Mouse (Mus musculus): Measurements from ENCODE around the gene Pawr.

Pawr gene

DNA sequence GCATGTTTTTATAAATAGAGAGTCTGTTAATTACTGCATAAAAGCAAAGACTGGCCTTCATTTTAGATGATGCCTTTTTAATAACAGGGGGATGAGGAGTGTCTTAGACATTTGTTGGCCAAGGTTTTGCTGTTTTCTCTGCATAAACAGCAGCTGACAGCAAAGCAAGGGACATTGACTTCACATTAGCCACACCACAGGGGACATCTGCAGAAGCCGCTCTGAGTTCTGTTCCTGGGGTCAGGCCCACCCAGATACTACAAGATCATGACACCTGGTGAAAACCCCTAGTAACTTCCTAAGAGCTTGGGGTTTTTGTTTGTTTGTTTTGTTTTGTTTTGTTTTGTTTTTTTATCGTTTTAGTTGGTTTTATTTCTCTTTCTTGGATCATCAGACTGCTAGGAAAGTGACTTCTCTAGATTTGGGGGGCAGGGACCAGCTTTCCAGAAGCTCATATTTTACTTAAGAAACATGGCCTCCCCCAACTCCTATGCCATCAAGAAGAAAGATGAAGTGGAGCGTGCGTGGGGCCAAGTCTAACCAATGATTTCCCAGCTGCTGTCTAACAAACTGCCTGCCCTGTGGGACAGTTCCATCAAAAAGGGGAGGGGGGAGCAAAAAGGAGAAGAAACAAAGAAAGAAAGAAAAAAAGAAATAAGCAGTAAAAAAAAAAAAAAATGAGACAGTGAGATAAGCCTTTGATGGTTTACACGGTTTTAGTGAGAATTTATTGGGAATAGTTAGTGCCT, 57.4 kb downstream of the Pawr start:
- DNase-seq (ENCODE audit: low spot score in 2 of 2), result no peak

DNA sequence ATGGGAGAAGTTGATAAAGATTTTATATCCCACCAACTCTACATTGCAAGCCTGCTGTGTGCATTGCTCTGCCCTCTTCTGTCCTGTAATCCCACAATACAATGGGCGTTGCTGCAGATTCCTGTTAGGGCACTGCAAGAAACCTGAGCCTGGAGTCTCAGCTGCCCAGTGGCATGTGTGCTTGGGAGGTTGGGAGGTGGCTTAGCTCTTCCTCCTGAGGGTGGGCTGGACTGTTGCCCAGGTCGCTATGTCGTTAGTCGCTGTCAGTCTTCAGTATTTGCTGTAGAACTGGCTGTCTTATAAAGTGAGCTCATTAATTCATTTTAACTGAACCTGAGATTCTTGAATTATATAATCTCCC, 58.0 kb downstream of the Pawr start:
- no peak for DNase-seq (ENCODE audit: low spot score in 2 of 2)

DNA sequence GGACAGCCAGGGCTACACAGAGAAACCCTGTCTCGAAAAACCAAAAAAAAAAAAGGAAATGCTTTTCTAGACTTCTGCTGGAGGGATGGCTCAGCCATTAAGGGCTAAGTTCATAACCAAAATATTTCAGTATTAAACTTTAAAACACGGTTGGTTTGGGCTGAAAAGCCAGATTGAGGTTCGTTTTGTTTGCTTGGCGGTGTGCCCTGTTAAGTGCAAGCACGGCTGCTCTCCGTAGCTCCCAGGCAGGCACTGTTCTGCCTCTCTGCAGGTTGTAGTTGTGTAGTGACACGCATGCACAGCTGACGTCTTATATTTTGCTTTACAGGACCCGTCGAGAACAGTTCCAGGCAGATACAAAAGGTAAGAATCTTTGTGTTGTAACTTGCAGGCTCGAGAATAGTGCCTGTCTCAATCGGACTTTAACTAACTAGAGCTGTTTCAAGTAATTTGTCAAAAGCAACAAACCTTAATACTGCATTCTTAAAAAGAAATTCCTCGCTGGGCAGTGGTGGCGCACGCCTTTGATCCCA, 59.5 kb downstream of the Pawr start:
- no peak for DNase-seq (ENCODE audit: low spot score in 2 of 2)

DNA sequence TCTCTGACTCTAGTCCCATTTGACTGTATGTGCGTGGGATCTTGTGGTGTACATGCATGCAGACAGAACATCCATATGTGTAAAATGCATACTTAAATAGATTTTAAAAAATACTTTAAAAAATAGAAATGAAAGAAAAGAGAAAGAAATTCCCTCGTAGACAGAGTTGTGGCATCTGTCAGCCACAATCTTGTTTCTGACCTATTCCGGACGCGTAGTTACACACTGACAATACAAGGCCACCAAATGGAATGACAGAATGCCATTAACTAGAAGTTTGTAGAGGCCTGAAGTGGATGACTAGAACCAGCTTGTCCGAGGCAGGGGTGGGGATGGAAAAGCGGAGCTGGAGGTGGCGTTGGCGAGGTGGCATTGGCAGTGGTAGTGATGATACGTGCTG, 60.2 kb downstream of the Pawr start:
- DNase-seq (ENCODE audit: low spot score in 2 of 2), result no peak

DNA sequence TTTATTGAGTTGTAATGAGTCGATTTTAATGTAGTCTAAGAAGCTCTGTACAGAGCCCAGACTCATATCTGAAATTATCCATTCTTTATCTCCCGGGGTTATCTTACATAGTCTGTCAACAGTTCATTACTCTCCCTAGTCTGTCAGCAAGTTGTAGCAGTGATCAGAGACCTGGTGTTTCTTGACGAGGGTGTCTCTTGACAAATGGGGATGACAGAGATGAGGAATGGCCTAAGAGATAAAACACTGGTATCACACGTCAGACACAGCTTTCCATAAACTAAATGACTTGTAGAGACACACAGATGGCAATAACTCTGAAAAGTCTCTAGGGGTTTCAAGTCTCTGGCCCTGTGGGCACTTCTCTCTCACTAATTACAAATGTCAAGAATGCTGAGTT, 62.4 kb downstream of the Pawr start:
- no peak for DNase-seq (ENCODE audit: low spot score in 2 of 2)

DNA sequence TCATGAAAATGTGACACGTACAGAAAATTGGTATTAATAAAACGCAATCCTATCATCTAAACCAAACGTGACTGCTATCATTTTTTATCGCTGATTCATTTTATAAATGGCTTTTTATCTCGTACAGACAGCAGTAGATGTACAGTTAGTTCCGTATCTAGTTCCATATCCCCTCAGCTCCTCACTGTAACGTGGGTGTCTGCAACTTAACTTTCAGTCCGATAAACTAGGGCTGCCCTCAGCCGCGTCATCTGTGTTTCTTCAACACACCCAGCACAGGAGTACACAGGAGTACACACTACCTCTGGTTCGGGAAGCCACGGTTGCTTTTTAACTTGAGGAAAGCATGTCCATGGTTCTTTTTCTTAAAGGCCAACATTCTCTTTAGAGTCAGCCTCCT, 63.3 kb downstream of the Pawr start:
- DNase-seq (ENCODE audit: low spot score in 2 of 2), result no peak

DNA sequence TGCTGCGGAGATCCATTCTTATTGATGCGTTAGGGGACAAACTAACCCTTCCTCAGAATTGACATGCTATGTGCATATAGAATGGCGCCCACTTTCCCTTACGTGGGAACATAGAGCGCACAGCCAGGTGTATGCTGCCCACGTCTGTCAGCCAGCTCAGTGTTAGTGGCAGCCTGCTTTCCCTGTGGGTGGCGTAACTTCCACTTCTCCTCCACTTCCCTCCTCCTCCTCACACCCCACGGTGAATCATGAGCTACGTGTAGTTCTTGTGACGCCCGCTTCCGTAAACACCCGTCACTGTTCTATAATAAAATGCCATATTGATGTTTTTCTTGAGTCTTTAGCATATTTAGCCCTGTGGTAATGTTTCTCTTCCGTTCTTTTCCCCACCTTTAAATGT, 63.7 kb downstream of the Pawr start:
- no peak for DNase-seq (ENCODE audit: low spot score in 2 of 2)

DNA sequence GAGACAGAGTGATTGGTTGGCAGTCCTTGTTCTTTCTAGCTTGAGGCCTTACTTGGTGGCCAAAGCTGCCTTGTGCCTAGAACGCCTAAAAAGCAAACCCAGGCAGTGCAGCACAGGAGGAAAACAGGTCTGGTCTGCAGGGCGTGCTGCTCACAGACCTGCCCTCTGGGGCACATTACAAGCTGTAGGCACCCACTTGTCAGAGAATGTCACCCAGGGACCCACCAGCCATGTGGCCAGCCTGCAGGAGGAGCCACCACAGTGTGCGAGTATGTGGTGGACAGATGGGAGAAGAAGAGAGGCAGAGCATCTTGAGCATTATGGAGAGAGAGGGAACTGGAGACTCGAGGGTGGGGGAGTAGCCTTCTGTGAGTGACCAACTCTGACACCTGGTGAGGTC, 70.8 kb downstream of the Pawr start:
- DNase-seq (ENCODE audit: low spot score in 2 of 2), result no peak

DNA sequence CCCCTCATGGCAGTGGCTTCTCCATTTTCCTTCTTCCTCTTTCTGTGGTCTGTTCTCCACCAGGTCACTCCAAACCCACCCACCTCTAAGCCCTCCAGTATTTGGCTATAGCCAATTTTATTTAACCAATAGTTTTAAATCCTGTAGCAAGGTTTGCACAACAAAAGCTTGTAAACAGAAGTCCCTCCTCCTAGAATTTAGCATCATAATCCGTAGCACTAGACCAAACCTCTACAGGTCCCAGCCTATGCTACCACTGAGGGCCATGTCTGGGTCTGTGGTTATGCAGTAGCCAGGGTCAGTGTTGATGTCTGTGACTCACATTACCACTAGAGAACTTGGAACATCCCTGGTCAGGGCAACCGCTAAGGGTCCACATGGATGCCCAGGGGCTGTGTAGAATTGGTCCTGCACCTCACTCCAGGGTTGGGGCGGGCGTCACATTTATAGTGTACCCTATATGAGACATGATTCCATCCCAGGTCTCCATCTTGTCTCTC, 71.5 kb downstream of the Pawr start:
- DNase-seq (ENCODE audit: low spot score in 2 of 2), result no peak

DNA sequence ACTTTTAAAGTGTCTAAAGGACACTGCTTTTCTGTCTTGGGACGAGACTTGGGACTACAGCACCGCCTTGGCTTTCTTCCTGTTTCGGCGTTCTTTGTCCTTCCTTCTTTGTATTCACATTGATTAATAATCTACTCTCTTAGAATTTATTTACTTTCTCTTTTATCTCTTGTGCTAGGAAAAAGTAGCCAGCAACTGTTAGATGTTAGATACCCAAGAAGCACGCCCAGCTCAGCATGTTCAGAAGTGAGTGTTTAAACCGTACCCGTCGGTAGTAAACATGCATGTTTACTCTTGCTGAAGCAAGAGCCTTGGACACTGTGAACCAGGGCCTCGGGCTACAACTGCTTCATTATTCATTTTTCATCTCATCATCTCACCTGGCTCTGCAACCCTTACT, 72.2 kb downstream of the Pawr start:
- no peak for DNase-seq (ENCODE audit: low spot score in 2 of 2)

DNA sequence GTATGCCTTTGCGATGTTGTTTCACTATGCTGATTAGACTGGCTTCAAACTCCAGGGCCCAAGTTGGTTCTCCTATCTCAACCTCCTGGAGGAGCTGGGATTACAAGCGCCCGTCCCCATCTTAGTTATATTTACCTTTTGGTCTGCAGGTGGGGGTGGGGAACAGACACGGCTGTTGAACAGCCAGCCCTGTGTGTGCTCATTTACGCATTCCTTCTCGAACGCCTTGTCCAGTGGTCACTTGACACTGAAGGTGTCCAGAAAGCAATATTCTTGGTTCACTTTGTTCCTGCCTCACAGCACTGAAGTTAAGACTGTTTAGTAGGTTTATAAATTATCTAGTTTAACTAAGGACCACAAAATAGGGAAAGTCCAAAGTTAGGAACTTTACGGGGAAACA, 73.2 kb downstream of the Pawr start:
- DNase-seq (ENCODE audit: low spot score in 2 of 2), result no peak

DNA sequence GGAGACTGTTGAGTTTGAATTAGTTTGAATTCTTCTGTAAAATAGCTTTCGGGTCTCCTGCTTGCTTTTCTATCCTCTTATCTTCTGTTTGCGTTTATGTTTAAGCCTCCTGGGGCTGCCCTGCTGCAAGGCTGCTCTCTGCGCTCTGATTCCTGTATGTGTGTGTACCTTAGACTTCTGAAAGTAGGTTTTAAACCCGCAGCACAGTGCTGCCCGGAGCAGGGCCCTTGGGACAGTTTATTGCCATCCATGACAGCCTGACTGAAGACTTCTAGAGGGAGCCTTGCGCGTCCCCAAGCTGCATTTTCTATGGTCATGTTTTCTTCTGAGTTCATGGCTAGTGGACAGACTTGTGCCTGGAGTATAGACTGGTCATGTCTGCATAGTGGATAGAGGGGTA, 74.0 kb downstream of the Pawr start:
- DNase-seq (ENCODE audit: low spot score in 2 of 2), result no peak

DNA sequence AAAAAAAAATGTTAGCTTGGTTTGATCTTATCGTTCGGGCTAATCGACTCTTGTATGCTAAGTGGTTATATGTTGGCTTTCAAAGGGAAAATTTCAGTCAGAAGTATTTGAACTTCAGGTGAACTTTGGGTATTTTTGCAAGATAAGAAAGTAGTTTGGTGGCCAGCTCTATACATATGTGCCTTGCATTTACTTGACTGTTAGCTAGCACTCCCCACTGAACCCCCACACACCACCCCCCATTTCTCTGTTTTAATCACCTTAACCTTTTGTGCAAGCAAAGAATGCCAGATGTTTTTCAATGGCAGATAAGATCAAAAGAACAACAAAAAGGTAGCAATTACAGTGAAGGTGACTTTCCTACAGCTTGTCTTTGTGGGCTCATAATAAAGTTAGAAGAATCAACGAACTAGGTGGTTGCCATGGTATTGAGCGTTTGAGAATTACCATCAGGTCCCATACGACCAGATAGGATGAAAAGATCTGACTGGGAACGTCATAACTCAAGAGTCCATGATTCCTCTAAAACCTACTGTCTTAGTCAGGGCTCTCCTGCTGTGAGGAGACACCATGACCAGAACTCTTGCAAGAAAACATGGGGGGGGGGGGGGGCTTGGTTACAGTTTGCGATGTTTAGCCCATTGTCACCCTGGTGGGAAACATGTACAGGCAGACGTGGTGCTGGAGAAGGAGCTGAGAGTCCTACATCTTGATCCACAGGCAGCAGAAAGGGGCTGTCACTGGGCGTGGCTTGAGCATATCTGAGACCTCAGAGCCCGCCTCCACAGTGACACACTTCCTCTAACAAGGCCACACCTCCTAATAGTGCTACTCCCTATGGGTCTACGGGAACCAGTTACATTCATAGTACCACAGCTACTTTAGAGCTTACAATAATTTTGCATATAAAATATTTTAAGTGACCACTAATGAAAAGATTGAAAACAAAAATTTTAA, 75.2 kb downstream of the Pawr start:
- DNase-seq (ENCODE audit: low spot score in 2 of 2), result no peak

DNA sequence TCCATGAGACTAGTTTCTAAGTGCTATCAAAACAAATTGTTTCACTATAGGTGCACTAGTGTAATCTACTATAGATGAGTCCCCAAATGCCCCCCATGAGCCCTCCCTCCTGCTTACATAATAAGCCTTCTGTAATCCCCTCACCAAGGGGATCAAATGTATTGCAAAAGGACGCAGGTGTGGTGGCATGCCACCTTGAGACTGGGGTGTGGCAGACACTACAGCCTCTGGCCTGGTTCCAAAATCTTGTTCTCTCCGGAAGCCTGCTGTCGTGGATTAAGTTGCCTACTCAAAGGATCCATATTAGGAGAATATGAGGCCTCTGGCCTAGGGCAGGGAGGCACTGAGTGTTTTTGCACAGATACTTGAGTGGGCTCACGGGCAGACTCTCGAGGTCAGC, 76.1 kb downstream of the Pawr start:
- no peak for DNase-seq (ENCODE audit: low spot score in 2 of 2)

DNA sequence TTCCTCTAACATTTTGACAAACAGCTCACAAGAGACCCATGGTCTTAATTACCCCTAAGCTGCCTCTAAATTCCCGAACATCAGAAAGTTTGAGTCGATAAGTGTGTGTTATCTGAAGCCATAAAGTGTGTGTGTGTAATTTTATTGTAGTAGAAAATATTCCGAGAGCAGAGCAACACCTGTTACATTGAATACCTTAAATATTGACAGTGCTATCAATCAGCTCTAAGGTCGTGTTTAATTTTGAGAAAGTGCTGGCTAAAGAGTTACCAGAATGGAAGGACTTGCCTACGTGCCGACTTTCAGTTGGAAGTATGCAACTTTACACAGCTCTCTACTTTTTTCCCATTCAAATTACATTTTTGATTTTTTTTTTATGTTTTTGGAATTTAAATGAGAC, 76.5 kb downstream of the Pawr start:
- no peak for DNase-seq (ENCODE audit: low spot score in 2 of 2)

DNA sequence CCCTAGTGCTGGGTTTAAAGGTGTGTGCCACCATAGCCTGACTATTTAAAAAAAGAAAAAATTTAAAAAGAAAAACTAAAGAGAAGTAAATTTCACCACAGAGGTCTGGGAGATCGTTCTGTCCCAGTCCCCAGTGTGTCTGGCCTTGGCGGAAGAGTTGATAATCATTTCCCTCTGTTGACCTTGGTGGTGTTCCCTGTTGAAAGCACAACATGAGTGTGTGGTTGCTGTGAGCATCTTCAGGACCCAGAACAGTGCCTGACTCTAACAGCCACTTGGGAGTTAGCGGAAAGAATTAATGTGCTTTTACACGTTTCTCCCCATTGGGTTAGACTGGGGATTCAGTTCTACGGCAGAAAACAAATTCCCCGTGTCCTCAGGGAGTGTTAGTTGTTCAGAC, 77.1 kb downstream of the Pawr start:
- DNase-seq (ENCODE audit: low spot score in 2 of 2), result no peak

DNA sequence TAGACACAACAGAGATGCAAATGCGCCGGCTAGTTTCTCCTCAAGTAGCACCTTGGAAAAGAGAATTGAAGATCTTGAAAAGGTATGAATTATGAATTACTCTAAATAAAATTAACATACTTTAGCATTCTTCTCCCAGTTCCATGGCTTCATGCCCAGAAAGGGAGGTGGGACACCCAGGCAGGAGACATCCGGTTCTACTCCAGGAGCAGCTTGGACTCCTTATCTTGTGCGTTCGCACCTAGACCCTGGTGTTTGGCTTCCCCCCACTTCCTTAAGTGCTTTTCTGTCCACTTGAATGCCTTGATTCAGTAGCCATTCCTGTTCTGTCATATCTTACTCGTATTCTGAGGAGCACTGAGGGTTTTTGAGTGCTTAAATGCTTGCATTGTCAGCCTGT, 77.6 kb downstream of the Pawr start:
- DNase-seq (ENCODE audit: low spot score in 2 of 2), result no peak

DNA sequence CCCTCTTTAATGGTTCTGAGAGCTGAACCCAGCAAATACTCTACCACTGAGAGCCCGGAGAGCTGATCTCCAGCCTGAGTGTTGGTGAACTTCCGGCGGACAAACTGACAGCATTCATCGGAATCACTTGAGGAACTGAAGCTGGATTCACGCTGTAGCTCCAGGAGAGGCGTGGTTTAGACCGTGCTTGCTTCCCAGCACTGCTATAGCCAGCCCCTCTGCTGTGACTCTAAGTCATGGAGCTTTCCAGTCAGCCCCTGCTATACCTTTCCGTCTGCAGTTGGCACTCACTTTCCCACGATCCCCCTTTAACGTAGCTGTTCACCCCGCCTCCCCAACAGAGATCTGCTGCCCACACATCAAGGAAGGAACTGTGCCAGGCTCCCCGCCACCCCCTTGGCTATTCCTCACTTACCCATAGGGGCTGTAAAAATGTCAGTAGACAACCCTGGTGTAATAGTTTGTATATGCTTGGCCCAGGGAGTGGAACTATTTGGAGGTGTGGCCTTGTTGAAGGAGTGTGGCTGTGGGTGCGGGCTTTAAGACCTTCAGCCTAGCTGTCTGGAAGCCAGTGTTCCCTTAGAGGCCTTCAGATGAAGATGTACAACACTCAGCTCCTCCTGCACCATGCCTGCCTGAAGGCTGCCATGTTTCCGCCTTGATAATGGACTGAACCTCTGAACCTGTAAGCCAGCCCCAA, 83.2 kb downstream of the Pawr start:
- no peak for DNase-seq (ENCODE audit: low spot score in 2 of 2)

DNA sequence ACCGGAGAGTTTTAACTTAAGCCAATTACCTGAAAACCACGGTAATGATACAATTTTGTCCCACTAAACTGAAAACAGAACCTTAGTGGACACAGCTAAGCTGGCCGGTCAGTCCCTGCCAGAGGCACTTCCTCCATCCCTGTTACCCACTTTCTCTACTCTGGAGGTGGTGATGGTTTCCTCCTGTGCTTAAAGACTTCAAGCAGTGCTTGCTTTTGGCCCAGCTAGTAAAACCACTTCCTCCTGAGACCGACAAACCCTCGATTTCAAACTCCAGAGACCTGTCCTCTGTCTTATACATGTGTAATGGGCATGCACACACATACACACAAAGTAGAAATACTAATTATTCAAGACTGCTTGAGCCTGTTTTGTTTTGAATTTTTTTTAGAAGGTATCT, 85.5 kb downstream of the Pawr start:
- no peak for DNase-seq (ENCODE audit: low spot score in 2 of 2)

DNA sequence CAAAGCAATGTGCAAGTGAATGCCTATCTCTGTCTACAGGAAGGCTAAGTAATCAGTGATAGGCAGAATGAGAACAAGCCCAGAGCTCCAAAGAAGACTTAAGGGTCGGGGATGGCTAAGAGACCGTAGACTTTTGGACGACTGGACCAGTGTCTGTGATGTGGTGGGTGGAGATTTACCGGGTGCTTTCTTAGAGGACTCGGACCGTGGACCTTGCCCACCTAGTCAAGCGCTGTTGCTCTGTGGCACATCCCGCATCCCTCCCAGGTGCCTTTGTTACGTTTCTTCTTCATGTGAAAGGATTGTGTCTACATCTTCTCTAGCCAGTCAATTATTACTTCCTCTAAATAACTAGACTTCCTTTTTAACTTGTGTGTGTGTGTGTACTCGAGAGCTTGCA, 98.6 kb downstream of the Pawr start:
- DNase-seq (ENCODE audit: low spot score in 2 of 2), result no peak

DNA sequence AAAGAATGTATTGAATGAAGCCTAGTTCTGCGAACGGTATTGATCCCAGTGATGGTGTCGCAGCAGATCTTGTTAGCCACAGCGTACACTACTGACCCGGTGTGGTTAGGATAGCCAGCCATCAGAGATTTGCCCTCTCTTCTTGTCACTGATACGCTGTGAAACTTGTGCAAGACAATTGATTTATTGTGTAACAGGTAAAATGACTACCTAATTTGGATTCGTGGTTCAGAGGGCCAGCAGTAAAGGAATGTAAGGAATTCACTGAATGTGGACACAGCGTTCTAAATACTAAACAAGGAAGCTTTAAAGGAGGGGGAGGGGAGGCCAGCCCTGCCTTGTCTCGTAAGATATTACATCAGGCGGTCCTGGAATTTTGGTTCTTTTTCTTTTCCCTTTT, 100.3 kb downstream of the Pawr start:
- DNase-seq (ENCODE audit: low spot score in 2 of 2), result no peak

DNA sequence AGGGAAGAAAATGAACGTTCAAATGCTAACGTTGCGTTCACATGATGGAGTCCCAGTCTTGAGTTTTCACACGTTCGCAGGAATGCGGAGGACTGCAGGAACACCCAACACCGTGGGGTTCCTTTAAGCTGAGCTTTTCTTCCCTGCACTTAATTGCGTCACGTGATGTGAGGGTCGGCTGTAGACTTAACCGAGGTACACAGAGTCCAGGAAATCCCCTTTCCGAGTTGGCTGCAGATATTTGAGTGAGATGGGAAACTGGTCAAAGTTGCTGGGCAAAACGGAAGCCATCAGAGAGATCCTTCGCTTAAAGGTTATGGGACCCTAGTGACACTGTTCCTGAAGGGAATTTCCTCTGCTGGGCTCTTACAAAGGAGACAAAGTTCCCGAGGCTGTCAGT, 102.1 kb downstream of the Pawr start:
- DNase-seq (ENCODE audit: low spot score in 2 of 2), result peak in 1 of 2 experiments; percentile 4

All from spleen, postnatal 36 days (tissue).